Mouse (Mus musculus) hindbrain, embryonic 10.5 days (tissue): ENCODE measurements around the gene Esrrg. TPM values are rescaled to one million over a fixed set of nuclear protein-coding genes. Genes with fewer than 3 reads are reported as not detected.
A peak's percentile ranks its signal among the peaks of the same experiment; 100 is the strongest.

Source experiments
- DNase-seq: peaks from one replicate; pipeline ENCODE4 v3.0.0-alpha.2; 2017; ENCODE audit warnings: low spot score
- H3K27ac ChIP-seq: fragments of 300-500 bp; sonication (generic); 2 replicates; pipeline ENCODE4 v1.5.1; 2016; ENCODE audit warnings: mild to moderate bottlenecking, moderate library complexity
- H3K27me3 ChIP-seq: fragments of 300-500 bp; sonication (generic); 2 replicates; pipeline ENCODE4 v1.6.1; 2016; ENCODE audit warnings: mild to moderate bottlenecking; ENCODE audit not compliant: poor library complexity, insufficient read depth, severe bottlenecking
- H3K36me3 ChIP-seq: fragments of 300-500 bp; sonication (generic); 2 replicates; pipeline ENCODE4 v1.6.1; 2016; ENCODE audit warnings: mild to moderate bottlenecking, moderate library complexity
- H3K4me1 ChIP-seq: fragments of 300-500 bp; sonication (generic); replicated peaks from 2 replicates; pipeline ENCODE4 v1.6.1; 2016; ENCODE audit warnings: mild to moderate bottlenecking
- H3K4me3 ChIP-seq: fragments of 300-500 bp; sonication (generic); 2 replicates; pipeline ENCODE4 v1.5.1; 2016; ENCODE audit warnings: mild to moderate bottlenecking, moderate library complexity
- H3K9me3 ChIP-seq: fragments of 300-500 bp; sonication (generic); 2 replicates; pipeline ENCODE4 v1.6.1; 2016; ENCODE audit warnings: mild to moderate bottlenecking, moderate library complexity
- WGBS: fragments of 180-500 bp; shearing (Covaris S2); methylation state at CpG from one replicate; pipeline ENCODE4 v1.1.7; 2016; 5-methylcytosine and 5-hydroxymethylcytosine counted together
- polyA plus RNA-seq: library from polyadenylated mRNA; unstranded; fragments of >200 nt; fragmentation: Nextera tagmentation; extraction: Ambion mirVana; gene quantifications from 2 replicates; pipeline ENCODE4 v1.2.1, GENCODE M21; 2016

Gene Esrrg
- polyA plus RNA-seq, 1 experiment from 2014 or later, result 5.8 TPM

- Histone ChIP-seq H3K27me3 (peaks cover 18% of the 10 kb centered on the region), H3K27ac (no peak overlapping the region), H3K4me3 (no peak overlapping the region), H3K36me3 (no peaks in the 10 kb centered on the region), H3K4me1 (peaks cover 11% of the 10 kb centered on the region; the same call in 1 of the 2 replicates), H3K9me3 (no peaks in the 10 kb centered on the region)
- DNase-seq, result no peak
- 90% methylated on average over 7 of the region's 7 CpGs for WGBS
Observed at GRCm38 (mm10) chr1:188157237-188157955, 548.8 kb downstream of the Esrrg start.

- no peak overlapping the region for H3K27ac ChIP-seq
- H3K9me3 ChIP-seq, result no peaks in the 10 kb centered on the region
- H3K36me3 ChIP-seq, result no peaks in the 10 kb centered on the region
- peaks cover 11% of the 10 kb centered on the region; the same call in 1 of the 2 replicates for H3K4me1 ChIP-seq
- H3K4me3 ChIP-seq, result no peak overlapping the region
- H3K27me3 ChIP-seq, result peaks cover 8% of the 10 kb centered on the region
- no peak for DNase-seq
- WGBS, result 80% methylated on average over 1 of the region's 1 CpGs
Observed at GRCm38 (mm10) chr1:188158675-188159074, 550.1 kb downstream of the Esrrg start.

GRCm38 (mm10) chr1:188159108-188159507, 550.5 kb downstream of the Esrrg start:
- H3K4me1 ChIP-seq, result peaks cover 8% of the 10 kb centered on the region; the same call in 1 of the 2 replicates
- no peak overlapping the region for H3K27ac ChIP-seq
- no peaks in the 10 kb centered on the region for H3K9me3 ChIP-seq
- no peak overlapping the region for H3K4me3 ChIP-seq
- peaks cover 5% of the 10 kb centered on the region for H3K27me3 ChIP-seq
- 90% methylated on average over 2 of the region's 2 CpGs for WGBS
- H3K36me3 ChIP-seq, result no peaks in the 10 kb centered on the region
- no peak for DNase-seq

DNA sequence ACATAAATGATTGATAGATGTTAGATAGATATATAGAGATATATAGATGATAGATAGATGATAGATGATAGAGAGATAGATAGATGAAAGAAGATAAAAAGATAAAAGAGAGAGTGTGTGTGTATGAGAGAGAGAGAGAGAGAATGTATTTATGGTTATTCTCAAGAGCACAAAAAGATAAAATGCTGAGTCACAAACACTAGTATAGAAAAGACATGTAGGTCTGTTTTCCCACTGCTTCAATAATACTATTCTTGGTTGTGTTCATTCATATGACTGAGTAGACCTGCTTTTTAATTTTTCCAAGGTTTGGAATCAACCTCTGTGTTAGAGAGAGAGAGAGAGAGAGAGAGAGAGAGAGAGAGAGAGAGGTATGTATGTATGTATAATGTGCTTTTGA, 554.5 kb downstream of the Esrrg start:
- Histone ChIP-seq H3K36me3 (no peaks in the 10 kb centered on the region), H3K27ac (no peak overlapping the region), H3K9me3 (no peaks in the 10 kb centered on the region), H3K4me1 (no peaks in the 10 kb centered on the region), H3K4me3 (no peak overlapping the region), H3K27me3 (0 out of 2 replicates have a peak, but pooled peaks cover 3% of the 10 kb centered on the region)
- DNase-seq, result no peak

GRCm38 (mm10) chr1:188164251-188164650, 555.7 kb downstream of the Esrrg start:
- Histone ChIP-seq H3K4me3 (no peak overlapping the region), H3K9me3 (no peaks in the 10 kb centered on the region), H3K4me1 (no peaks in the 10 kb centered on the region), H3K27me3 (0 out of 2 replicates have a peak, but pooled peaks cover 3% of the 10 kb centered on the region), H3K36me3 (no peaks in the 10 kb centered on the region), H3K27ac (no peak overlapping the region)
- no peak for DNase-seq
- WGBS, result 65% methylated on average over 6 of the region's 6 CpGs

DNA sequence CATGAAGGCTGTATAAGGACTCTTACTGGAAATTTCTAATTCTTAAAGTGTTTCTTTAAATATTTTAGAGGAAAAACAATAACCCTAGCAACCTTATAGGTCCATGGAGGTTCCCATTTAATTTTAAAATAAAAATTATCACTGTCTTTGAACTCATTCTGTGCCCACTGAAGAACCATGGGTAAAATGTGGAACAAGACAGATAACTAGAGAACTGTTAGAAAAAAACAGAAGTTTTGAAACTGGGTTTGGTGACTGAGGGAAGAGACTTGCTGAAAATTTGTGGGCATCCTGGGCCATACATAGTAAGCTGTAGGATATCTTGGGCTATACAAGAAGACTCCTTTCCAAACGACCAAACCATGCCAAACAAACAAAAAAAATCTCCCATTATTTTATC, 565.3 kb downstream of the Esrrg start:
- H3K27ac ChIP-seq, result no peak overlapping the region
- no peaks in the 10 kb centered on the region for H3K36me3 ChIP-seq
- 63% methylated on average over 1 of the region's 1 CpGs for WGBS
- no peaks in the 10 kb centered on the region for H3K9me3 ChIP-seq
- no peak for DNase-seq
- no peak overlapping the region for H3K4me3 ChIP-seq
- H3K4me1 ChIP-seq, result no peaks in the 10 kb centered on the region
- no peaks in the 10 kb centered on the region for H3K27me3 ChIP-seq

- Histone ChIP-seq H3K4me3 (no peak overlapping the region), H3K27ac (no peak overlapping the region), H3K27me3 (no peaks in the 10 kb centered on the region), H3K9me3 (no peaks in the 10 kb centered on the region), H3K4me1 (peaks cover 25% of the 10 kb centered on the region), H3K36me3 (no peaks in the 10 kb centered on the region)
- DNase-seq, result no peak
- WGBS, result 85% methylated on average over 5 of the region's 5 CpGs
Observed at GRCm38 (mm10) chr1:188182951-188183350, 574.4 kb downstream of the Esrrg start.

DNA sequence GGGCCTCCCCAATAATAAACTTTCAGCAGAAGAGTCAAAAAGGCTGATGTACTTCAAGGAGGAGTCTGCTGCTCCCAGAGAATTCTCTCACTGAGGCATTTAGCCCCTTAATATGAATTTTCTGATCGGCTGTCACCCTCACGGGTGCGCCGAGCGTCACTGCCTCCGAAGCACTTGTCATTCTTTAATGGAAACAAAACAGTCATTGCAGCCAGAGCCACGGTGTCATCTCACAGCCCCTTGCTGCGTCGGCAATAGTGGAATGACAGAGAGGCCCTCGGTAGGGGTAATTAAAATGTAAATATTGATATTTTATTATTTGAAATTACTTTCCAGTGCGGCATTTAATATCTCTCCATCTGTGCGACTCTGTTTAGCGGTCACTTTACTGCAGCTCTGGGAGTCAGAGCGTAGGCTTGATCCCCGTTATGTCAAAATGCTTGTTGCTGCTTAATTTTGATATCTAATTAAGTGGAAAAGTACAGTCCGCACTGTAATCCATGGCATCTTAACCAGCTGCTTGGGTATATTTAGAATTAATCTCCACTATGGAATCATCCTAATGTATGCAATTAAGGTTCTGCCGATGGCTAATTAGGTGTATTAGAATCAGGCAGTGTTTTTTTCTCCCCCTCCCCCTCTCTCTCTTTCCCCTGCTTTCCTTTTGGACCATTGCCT, 578.0 kb downstream of the Esrrg start:
- no peak for DNase-seq
- H3K9me3 ChIP-seq, result no peaks in the 10 kb centered on the region

DNA sequence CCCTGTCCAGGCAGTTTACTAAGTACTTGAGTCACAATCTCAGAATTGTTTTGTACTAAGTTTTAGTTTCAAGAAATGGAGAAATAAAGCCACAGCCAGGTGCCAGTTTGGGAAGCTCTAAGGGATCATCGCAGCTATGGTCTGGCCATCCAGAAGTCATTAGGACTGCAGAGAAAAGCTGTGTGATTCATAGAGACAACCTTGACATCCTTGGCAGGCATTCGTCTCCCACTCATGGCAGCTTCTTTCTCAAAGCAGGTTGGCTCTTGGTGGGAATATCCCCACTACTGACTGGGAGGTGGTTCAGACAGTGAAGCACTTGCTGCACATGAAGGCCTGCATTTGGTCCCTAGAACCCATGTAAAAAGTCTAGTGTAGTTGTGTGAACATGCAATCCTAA, 584.4 kb downstream of the Esrrg start:
- Histone ChIP-seq H3K27ac (no peak overlapping the region), H3K27me3 (no peaks in the 10 kb centered on the region), H3K4me3 (no peak overlapping the region), H3K9me3 (no peaks in the 10 kb centered on the region), H3K4me1 (no peaks in the 10 kb centered on the region), H3K36me3 (no peaks in the 10 kb centered on the region)
- no peak for DNase-seq
- 95% methylated on average over 2 of the region's 2 CpGs for WGBS

More for the DNA sequence above, 578.0 kb downstream of the Esrrg start:
- Histone ChIP-seq H3K27me3 (no peaks in the 10 kb centered on the region), H3K4me1 (peaks cover 25% of the 10 kb centered on the region), H3K4me3 (no peak overlapping the region), H3K36me3 (no peaks in the 10 kb centered on the region), H3K27ac (no peak overlapping the region)
- WGBS, result 68% methylated on average over 17 of the region's 17 CpGs

GRCm38 (mm10) chr1:188207421-188207820, 598.8 kb downstream of the Esrrg start:
- WGBS, result 86% methylated on average over 6 of the region's 6 CpGs
- no peak for DNase-seq
- no peaks in the 10 kb centered on the region for H3K27me3 ChIP-seq
- H3K4me3 ChIP-seq, result no peak overlapping the region
- no peak overlapping the region for H3K27ac ChIP-seq
- no peaks in the 10 kb centered on the region for H3K36me3 ChIP-seq
- no peaks in the 10 kb centered on the region for H3K9me3 ChIP-seq
- no peaks in the 10 kb centered on the region for H3K4me1 ChIP-seq

DNA sequence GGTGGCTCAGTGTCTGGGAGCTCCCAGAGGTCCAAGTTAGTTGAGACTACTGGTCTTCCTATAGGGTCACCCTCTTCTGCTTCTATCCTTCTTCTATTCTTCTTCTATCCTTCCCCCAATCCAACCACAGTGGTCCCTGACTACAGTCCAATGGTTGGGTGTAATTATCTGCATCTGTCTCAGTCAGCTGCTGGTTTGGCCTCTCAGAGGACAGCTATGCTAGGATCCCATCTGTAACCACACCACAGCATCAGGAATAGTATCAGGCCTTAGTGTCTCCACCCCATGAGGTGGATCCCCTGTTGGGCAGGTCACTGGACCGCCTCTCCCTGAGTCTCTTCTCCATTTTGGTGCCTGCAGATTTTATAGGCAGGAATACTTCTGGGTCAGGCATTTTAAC, 600.4 kb downstream of the Esrrg start:
- no peaks in the 10 kb centered on the region for H3K9me3 ChIP-seq
- no peaks in the 10 kb centered on the region for H3K27me3 ChIP-seq
- no peak for DNase-seq
- no peak overlapping the region for H3K4me3 ChIP-seq
- no peaks in the 10 kb centered on the region for H3K4me1 ChIP-seq
- 86% methylated on average over 1 of the region's 1 CpGs for WGBS
- no peaks in the 10 kb centered on the region for H3K36me3 ChIP-seq
- H3K27ac ChIP-seq, result no peak overlapping the region

GRCm38 (mm10) chr1:188214885-188215611, 606.5 kb downstream of the Esrrg start:
- no peaks in the 10 kb centered on the region for H3K9me3 ChIP-seq
- WGBS, result 61% methylated on average over 10 of the region's 10 CpGs
- no peak overlapping the region for H3K27ac ChIP-seq
- DNase-seq, result peak; percentile 9
- H3K36me3 ChIP-seq, result no peaks in the 10 kb centered on the region
- H3K27me3 ChIP-seq, result no peaks in the 10 kb centered on the region
- H3K4me3 ChIP-seq, result no peak overlapping the region
- H3K4me1 ChIP-seq, result 0 out of 2 replicates have a peak, but pooled peaks cover 4% of the 10 kb centered on the region
